Mouse (Mus musculus): Measurements from ENCODE around the gene Scyl2. TPM values are rescaled to one million over a fixed set of nuclear protein-coding genes. Genes with fewer than 3 reads are reported as not detected.

Gene Scyl2
- polyA plus RNA-seq, 1 experiment: 21.3 TPM

DNA sequence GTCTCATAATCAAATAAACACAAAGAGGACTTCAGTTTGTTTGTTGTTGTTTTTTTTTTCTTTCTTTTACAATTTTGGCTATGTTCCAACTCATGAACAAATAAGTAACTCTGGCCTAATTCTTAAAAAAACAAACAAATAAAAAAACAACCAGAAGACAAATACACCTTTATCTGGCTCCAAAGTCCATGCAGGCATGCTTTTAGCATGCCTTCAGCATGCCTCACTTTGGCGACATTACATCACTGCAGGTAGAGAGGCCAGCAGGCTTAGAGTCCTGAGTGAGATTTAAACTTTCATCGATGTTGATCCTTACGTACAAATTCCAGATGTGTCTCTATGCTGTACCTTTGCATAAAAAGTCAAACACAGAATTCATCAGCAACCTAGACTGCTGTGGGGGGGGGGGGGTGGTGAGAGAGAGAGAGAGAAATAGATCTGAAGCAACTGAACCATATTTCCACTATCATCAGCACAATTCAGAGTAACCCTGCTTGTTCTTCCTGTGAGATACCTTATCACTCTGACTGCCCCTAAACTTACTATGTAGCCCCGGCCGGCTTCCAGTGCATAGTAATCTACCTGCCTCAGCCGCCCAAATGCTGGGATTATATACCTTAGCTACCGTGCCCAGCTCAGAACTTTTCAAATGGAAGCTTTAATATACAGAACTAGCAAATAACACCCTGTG is 52.2 kb downstream of the Scyl2 start:
- peak overlapping the region; percentile 100 for H3K27ac ChIP-seq (ENCODE audit: insufficient read depth, low read depth, low read length)
- 76% methylated on average over 7 of the region's 7 CpGs for WGBS
- peaks cover 19% of the 10 kb centered on the region; the same call in 1 of the 2 replicates for H3K4me1 ChIP-seq (ENCODE audit: control insufficient read depth, insufficient read depth, low read length)
- H3K36me3 ChIP-seq (ENCODE audit: control insufficient read depth, insufficient read depth, low read length): no peaks in the 10 kb centered on the region
- H3K27me3 ChIP-seq (replicated peaks; ENCODE audit: control insufficient read depth, insufficient read depth, low read length): no peaks in the 10 kb centered on the region
- no peak overlapping the region for H3K4me3 ChIP-seq (ENCODE audit: insufficient read depth, low read depth, low read length)
- TF ChIP-seq POLR2A (IDR thresholded peaks at IDR 0.05; ENCODE audit: low read depth, low read length) (no peak), CTCF (conservative IDR thresholded peaks at IDR 0.05; ENCODE audit: insufficient read depth, insufficient read length, low read depth, low read length) (no peak)
- DNase-seq: peak; percentile 75

GRCm38 (mm10) chr10:89633121-89633520 is 53.0 kb downstream of the Scyl2 start:
- TF ChIP-seq POLR2A (IDR thresholded peaks at IDR 0.05; ENCODE audit: low read depth, low read length): no peak
- no peak for TF ChIP-seq CTCF (conservative IDR thresholded peaks at IDR 0.05; ENCODE audit: insufficient read depth, insufficient read length, low read depth, low read length)
- WGBS: 44% methylated on average over 4 of the region's 4 CpGs
- no peaks in the 10 kb centered on the region for H3K27me3 ChIP-seq (replicated peaks; ENCODE audit: control insufficient read depth, insufficient read depth, low read length)
- no peak overlapping the region for H3K4me3 ChIP-seq (ENCODE audit: insufficient read depth, low read depth, low read length)
- H3K27ac ChIP-seq (ENCODE audit: insufficient read depth, low read depth, low read length): peak overlapping the region; percentile 100
- H3K4me1 ChIP-seq (ENCODE audit: control insufficient read depth, insufficient read depth, low read length): peaks cover 19% of the 10 kb centered on the region; the same call in 1 of the 2 replicates
- peak; percentile 95 for DNase-seq
- H3K36me3 ChIP-seq (ENCODE audit: control insufficient read depth, insufficient read depth, low read length): no peaks in the 10 kb centered on the region

DNA sequence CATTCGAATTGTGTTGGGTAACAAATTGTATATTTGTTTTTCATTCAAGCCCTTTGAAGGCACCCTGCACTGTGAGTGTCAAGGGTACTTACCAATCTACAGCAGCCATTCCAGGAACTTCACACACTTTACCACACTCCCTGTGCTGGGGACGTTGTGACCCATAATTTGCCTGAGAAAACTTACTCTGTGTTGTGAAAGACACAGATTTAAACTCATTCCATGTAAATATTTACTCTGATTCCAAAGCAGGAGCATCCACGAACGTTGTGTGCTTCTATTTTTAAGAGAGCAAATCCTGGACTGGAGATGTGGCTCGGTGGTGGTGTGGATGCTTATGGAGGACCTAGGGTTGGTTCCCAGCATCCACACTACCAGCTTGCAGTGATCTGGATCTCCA is 54.3 kb downstream of the Scyl2 start:
- H3K36me3 ChIP-seq (ENCODE audit: control insufficient read depth, insufficient read depth, low read length): no peaks in the 10 kb centered on the region
- no peak overlapping the region for H3K4me3 ChIP-seq (ENCODE audit: insufficient read depth, low read depth, low read length)
- H3K27ac ChIP-seq (ENCODE audit: insufficient read depth, low read depth, low read length): no peak overlapping the region
- TF ChIP-seq POLR2A (IDR thresholded peaks at IDR 0.05; ENCODE audit: low read depth, low read length): no peak
- H3K27me3 ChIP-seq (replicated peaks; ENCODE audit: control insufficient read depth, insufficient read depth, low read length): no peaks in the 10 kb centered on the region
- H3K4me1 ChIP-seq (ENCODE audit: control insufficient read depth, insufficient read depth, low read length): peaks cover 21% of the 10 kb centered on the region; the same call in 1 of the 2 replicates
- WGBS: 66% methylated on average over 5 of the region's 5 CpGs
- no peak for DNase-seq

GRCm38 (mm10) chr10:89630564-89630963 is 55.5 kb downstream of the Scyl2 start:
- Histone ChIP-seq H3K27ac (ENCODE audit: insufficient read depth, low read depth, low read length) (no peak overlapping the region), H3K36me3 (ENCODE audit: control insufficient read depth, insufficient read depth, low read length) (no peaks in the 10 kb centered on the region), H3K4me1 (ENCODE audit: control insufficient read depth, insufficient read depth, low read length) (peaks cover 24% of the 10 kb centered on the region; the same call in 1 of the 2 replicates), H3K4me3 (ENCODE audit: insufficient read depth, low read depth, low read length) (no peak overlapping the region), H3K27me3 (replicated peaks; ENCODE audit: control insufficient read depth, insufficient read depth, low read length) (no peaks in the 10 kb centered on the region)
- TF ChIP-seq CTCF (conservative IDR thresholded peaks at IDR 0.05; ENCODE audit: insufficient read depth, insufficient read length, low read depth, low read length): no peak
- no peak for TF ChIP-seq POLR2A (IDR thresholded peaks at IDR 0.05; ENCODE audit: low read depth, low read length)
- DNase-seq: no peak
- 97% methylated on average over 1 of the region's 1 CpGs for WGBS

DNA sequence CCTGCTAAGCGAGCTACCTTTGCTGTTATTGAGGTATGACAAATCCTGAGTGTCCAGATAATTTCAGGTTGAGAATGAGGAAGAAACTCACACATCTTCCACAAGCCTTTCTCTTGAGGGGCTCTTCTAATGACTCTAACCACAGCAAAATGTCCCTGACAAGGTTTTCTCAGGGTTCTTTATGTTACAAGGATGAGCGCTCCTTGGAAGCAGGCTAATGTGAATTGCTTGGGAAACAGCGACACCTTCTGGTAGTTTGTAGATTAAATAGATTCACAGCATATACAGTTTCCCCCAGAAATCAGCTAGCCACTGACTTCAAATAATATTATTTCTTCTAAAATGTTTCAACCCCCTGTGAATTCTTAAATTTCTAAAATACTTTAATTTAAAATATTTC is 56.0 kb downstream of the Scyl2 start:
- H3K4me1 ChIP-seq (ENCODE audit: control insufficient read depth, insufficient read depth, low read length): peaks cover 24% of the 10 kb centered on the region; the same call in 1 of the 2 replicates
- no peak overlapping the region for H3K4me3 ChIP-seq (ENCODE audit: insufficient read depth, low read depth, low read length)
- no peak overlapping the region for H3K27ac ChIP-seq (ENCODE audit: insufficient read depth, low read depth, low read length)
- WGBS: 33% methylated on average over 3 of the region's 3 CpGs
- no peaks in the 10 kb centered on the region for H3K36me3 ChIP-seq (ENCODE audit: control insufficient read depth, insufficient read depth, low read length)
- H3K27me3 ChIP-seq (replicated peaks; ENCODE audit: control insufficient read depth, insufficient read depth, low read length): no peaks in the 10 kb centered on the region
- DNase-seq: peak; percentile 73
- TF ChIP-seq POLR2A (IDR thresholded peaks at IDR 0.05; ENCODE audit: low read depth, low read length): no peak
- TF ChIP-seq CTCF (conservative IDR thresholded peaks at IDR 0.05; ENCODE audit: insufficient read depth, insufficient read length, low read depth, low read length): peak; percentile 26; the same call in 1 of the 2 replicates

DNA sequence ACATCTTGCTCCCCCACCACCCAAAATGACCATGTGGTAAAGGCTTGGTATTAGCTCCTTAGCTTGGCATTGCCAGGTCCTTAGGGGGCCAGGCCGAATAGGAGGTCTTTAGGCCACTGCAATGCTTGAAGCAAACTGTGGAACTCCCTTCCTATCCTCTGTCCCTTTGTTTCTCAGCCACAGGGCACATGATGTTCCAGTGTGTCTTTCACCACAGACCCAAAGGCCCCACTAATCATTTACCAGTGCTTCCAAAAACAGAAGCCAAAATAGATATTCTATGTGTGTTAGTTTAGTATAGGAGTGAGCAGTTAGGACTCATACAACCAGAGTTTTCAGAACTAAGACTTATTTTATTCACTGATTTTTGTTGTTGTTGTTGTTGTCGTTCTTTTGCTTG is 59.4 kb downstream of the Scyl2 start:
- Histone ChIP-seq H3K36me3 (ENCODE audit: control insufficient read depth, insufficient read depth, low read length) (no peaks in the 10 kb centered on the region), H3K4me1 (ENCODE audit: control insufficient read depth, insufficient read depth, low read length) (peaks cover 8% of the 10 kb centered on the region; the same call in 1 of the 2 replicates), H3K27ac (ENCODE audit: insufficient read depth, low read depth, low read length) (no peak overlapping the region), H3K27me3 (replicated peaks; ENCODE audit: control insufficient read depth, insufficient read depth, low read length) (no peaks in the 10 kb centered on the region), H3K4me3 (ENCODE audit: insufficient read depth, low read depth, low read length) (no peak overlapping the region)
- TF ChIP-seq CTCF (conservative IDR thresholded peaks at IDR 0.05; ENCODE audit: insufficient read depth, insufficient read length, low read depth, low read length) (no peak), POLR2A (IDR thresholded peaks at IDR 0.05; ENCODE audit: low read depth, low read length) (no peak)
- DNase-seq: peak; percentile 38
- WGBS: 81% methylated on average over 2 of the region's 2 CpGs

DNA sequence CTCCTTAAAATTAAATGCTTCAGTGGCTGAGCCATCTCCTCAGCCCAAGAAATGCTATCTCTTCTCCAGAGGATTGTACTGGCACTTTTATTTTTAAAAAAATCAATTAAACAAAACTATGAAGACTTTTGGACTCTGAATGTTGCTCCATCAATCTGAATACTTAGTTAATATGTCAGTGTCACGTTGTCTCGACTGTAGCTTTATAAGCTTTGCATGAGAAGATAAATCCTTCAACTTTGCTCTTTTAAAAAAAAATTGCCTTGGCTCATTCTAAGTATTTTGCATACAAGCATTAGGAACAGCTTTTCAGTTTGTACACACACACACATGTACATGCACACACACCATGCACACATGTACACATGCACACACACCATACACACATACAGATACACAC is 61.9 kb downstream of the Scyl2 start:
- H3K27ac ChIP-seq (ENCODE audit: insufficient read depth, low read depth, low read length): no peak overlapping the region
- no peaks in the 10 kb centered on the region for H3K27me3 ChIP-seq (replicated peaks; ENCODE audit: control insufficient read depth, insufficient read depth, low read length)
- no peak overlapping the region for H3K4me3 ChIP-seq (ENCODE audit: insufficient read depth, low read depth, low read length)
- no peaks in the 10 kb centered on the region for H3K36me3 ChIP-seq (ENCODE audit: control insufficient read depth, insufficient read depth, low read length)
- peaks cover 8% of the 10 kb centered on the region; the same call in 1 of the 2 replicates for H3K4me1 ChIP-seq (ENCODE audit: control insufficient read depth, insufficient read depth, low read length)
- WGBS: 42% methylated on average over 2 of the region's 2 CpGs
- peak; percentile 54 for DNase-seq
- no peak for TF ChIP-seq POLR2A (IDR thresholded peaks at IDR 0.05; ENCODE audit: low read depth, low read length)
- TF ChIP-seq CTCF (conservative IDR thresholded peaks at IDR 0.05; ENCODE audit: insufficient read depth, insufficient read length, low read depth, low read length): no peak

All from kidney, adult 2 months (tissue).